Mouse (Mus musculus) forebrain, embryonic 14.5 days (tissue): ENCODE data around the gene Stxbp2. TPM values are rescaled to one million over a fixed set of nuclear protein-coding genes. Genes with fewer than 3 reads are reported as not detected.

Experiments
- ATAC-seq: fragments of 200-750 bp; cut with Nextera tagmentation; 2 replicates; pipeline ENCODE4 v1.8.0; 2017; ENCODE audit warnings: mild to moderate bottlenecking, moderate library complexity
- DNase-seq: peaks from one replicate; pipeline ENCODE4 v3.0.0-alpha.2; 2015; ENCODE audit warnings: low spot score
- H3K27ac ChIP-seq: fragments of 300-500 bp; sonication (generic); 2 replicates; pipeline ENCODE4 v1.5.1; 2014; ENCODE audit warnings: low read depth, mild to moderate bottlenecking, control low read depth, low read length, moderate library complexity
- H3K27me3 ChIP-seq: fragments of 300-500 bp; sonication (generic); replicated peaks from 2 replicates; pipeline ENCODE4 v1.6.1; 2014; ENCODE audit warnings: low read length, control low read depth, mixed read lengths; ENCODE audit not compliant: control insufficient read depth, insufficient read depth
- H3K36me3 ChIP-seq: fragments of 300-500 bp; sonication (generic); 2 replicates; pipeline ENCODE4 v1.6.1; 2014; ENCODE audit warnings: low read length, control low read depth; ENCODE audit not compliant: control insufficient read depth, insufficient read depth
- H3K4me1 ChIP-seq: fragments of 300-500 bp; sonication (generic); 2 replicates; pipeline ENCODE4 v1.6.1; 2014; ENCODE audit warnings: antibody characterized with exemption, low read length, control low read depth; ENCODE audit not compliant: control insufficient read depth, insufficient read depth
- H3K4me2 ChIP-seq: fragments of 300-500 bp; sonication (generic); 2 replicates; pipeline ENCODE4 v1.6.1; 2014; ENCODE audit warnings: mild to moderate bottlenecking, control low read depth, low read length
- H3K4me3 ChIP-seq: fragments of 300-500 bp; sonication (generic); 2 replicates; pipeline ENCODE4 v1.5.1; 2014; ENCODE audit warnings: low read depth, low read length, control low read depth
- H3K9ac ChIP-seq: fragments of 300-500 bp; sonication (generic); 2 replicates; pipeline ENCODE4 v1.6.1; 2014; ENCODE audit warnings: mild to moderate bottlenecking, low read length, control low read depth, moderate library complexity
- H3K9me3 ChIP-seq: fragments of 300-500 bp; sonication (generic); replicated peaks from 2 replicates; pipeline ENCODE4 v1.6.1; 2016; ENCODE audit warnings: low read length, control low read depth, mixed read lengths; ENCODE audit not compliant: control insufficient read depth
- WGBS: fragments of 180-500 bp; shearing (Covaris S2); extraction: QIAGEN DNeasy Blood & Tissue Kit; methylation state at CpG from one replicate; pipeline ENCODE4 v1.1.7; 2014; 5-methylcytosine and 5-hydroxymethylcytosine counted together
- polyA plus RNA-seq: library from polyadenylated mRNA; unstranded; fragments of >200 nt; fragmentation: Nextera tagmentation; extraction: Ambion mirVana; gene quantifications from 2 replicates; pipeline ENCODE4 v1.2.1, GENCODE M21; 2014

The Stxbp2 gene
- polyA plus RNA-seq, 1 experiment from 2014 or later, result 32.4 TPM

GRCm38 (mm10) chr8:3648990-3649389 lies 18.2 kb downstream of the Stxbp2 start:
- ATAC-seq (no peak), DNase-seq (no peak)
- Histone ChIP-seq H3K27ac (no peak overlapping the region), H3K4me1 (no peaks in the 10 kb centered on the region), H3K36me3 (no peaks in the 10 kb centered on the region), H3K4me2 (no peak overlapping the region), H3K9ac (no peak overlapping the region), H3K4me3 (no peak overlapping the region), H3K27me3 (no peaks in the 10 kb centered on the region), H3K9me3 (no peaks in the 10 kb centered on the region)
- WGBS, result 46% methylated on average over 1 of the region's 1 CpGs

- 62% methylated on average over 3 of the region's 3 CpGs for WGBS
- H3K4me3 ChIP-seq, result no peak overlapping the region
- H3K27ac ChIP-seq, result no peak overlapping the region
- no peaks in the 10 kb centered on the region for H3K9me3 ChIP-seq
- no peaks in the 10 kb centered on the region for H3K36me3 ChIP-seq
- no peaks in the 10 kb centered on the region for H3K27me3 ChIP-seq
- DNase-seq (no peak), ATAC-seq (no peak)
- no peak overlapping the region for H3K9ac ChIP-seq
- H3K4me1 ChIP-seq, result peaks cover 2% of the 10 kb centered on the region; the same call in 1 of the 2 replicates
- no peak overlapping the region for H3K4me2 ChIP-seq
Measured at GRCm38 (mm10) chr8:3652845-3653244, 22.1 kb downstream of the Stxbp2 start.

GRCm38 (mm10) chr8:3654726-3655508 lies 24.2 kb downstream of the Stxbp2 start:
- Histone ChIP-seq H3K27ac (no peak overlapping the region), H3K4me3 (no peak overlapping the region), H3K9ac (no peak overlapping the region), H3K9me3 (no peaks in the 10 kb centered on the region), H3K4me2 (no peak overlapping the region), H3K27me3 (no peaks in the 10 kb centered on the region), H3K4me1 (peaks cover 2% of the 10 kb centered on the region; the same call in 1 of the 2 replicates), H3K36me3 (no peaks in the 10 kb centered on the region)
- ATAC-seq (no peak), DNase-seq (no peak)
- 77% methylated on average over 11 of the region's 11 CpGs for WGBS

- Histone ChIP-seq H3K4me2 (no peak within 1 kb of the TSS), H3K36me3 (no peaks in the 10 kb centered on the region), H3K27me3 (no peaks in the 10 kb centered on the region), H3K4me1 (peaks cover 2% of the 10 kb centered on the region; the same call in 1 of the 2 replicates), H3K27ac (no peak within 1 kb of the TSS), H3K4me3 (no peak within 1 kb of the TSS), H3K9ac (no peak within 1 kb of the TSS), H3K9me3 (no peaks in the 10 kb centered on the region)
- ATAC-seq, result no peak
- 80% methylated on average over 3 of the region's 3 CpGs for WGBS
- no peak for DNase-seq
Measured at GRCm38 (mm10) chr8:3655526-3655925, 24.8 kb downstream of the Stxbp2 start, which contains the start of gene Retn. Gene Retn, plus strand, starts transcription at chr8:3655770.

GRCm38 (mm10) chr8:3656725-3657381 lies 26.1 kb downstream of the Stxbp2 start:
- Histone ChIP-seq H3K36me3 (no peaks in the 10 kb centered on the region), H3K27me3 (no peaks in the 10 kb centered on the region), H3K9me3 (no peaks in the 10 kb centered on the region), H3K4me3 (no peak overlapping the region), H3K4me1 (peaks cover 2% of the 10 kb centered on the region; the same call in 1 of the 2 replicates), H3K4me2 (peak overlapping the region; percentile 23; the same call in 1 of the 2 replicates), H3K9ac (no peak overlapping the region), H3K27ac (no peak overlapping the region)
- peak; percentile 58; the same call in 1 of the 2 replicates for ATAC-seq
- 18% methylated on average over 7 of the region's 7 CpGs for WGBS
- peak; percentile 30 for DNase-seq

GRCm38 (mm10) chr8:3660889-3661288 lies 30.1 kb downstream of the Stxbp2 start:
- ATAC-seq (no peak), DNase-seq (no peak)
- no peaks in the 10 kb centered on the region for H3K36me3 ChIP-seq
- H3K4me3 ChIP-seq, result no peak overlapping the region
- H3K4me1 ChIP-seq, result peaks cover 2% of the 10 kb centered on the region; the same call in 1 of the 2 replicates
- WGBS, result 87% methylated on average over 8 of the region's 8 CpGs
- no peak overlapping the region for H3K9ac ChIP-seq
- no peaks in the 10 kb centered on the region for H3K27me3 ChIP-seq
- H3K4me2 ChIP-seq, result no peak overlapping the region
- H3K27ac ChIP-seq, result no peak overlapping the region
- H3K9me3 ChIP-seq, result no peaks in the 10 kb centered on the region

GRCm38 (mm10) chr8:3664405-3664804 lies 33.6 kb downstream of the Stxbp2 start:
- no peak for ATAC-seq

GRCm38 (mm10) chr8:3665507-3665906 lies 34.8 kb downstream of the Stxbp2 start, which contains the start of gene Mcemp1:
Gene Mcemp1, plus strand, starts transcription at chr8:3665754.
- no peak for DNase-seq
- no peak within 1 kb of the TSS for H3K4me3 ChIP-seq
- no peaks in the 10 kb centered on the region for H3K9me3 ChIP-seq
- H3K27ac ChIP-seq, result no peak within 1 kb of the TSS
- 80% methylated on average over 6 of the region's 6 CpGs for WGBS
- no peak for ATAC-seq
- no peaks in the 10 kb centered on the region for H3K36me3 ChIP-seq
- H3K4me1 ChIP-seq, result no peaks in the 10 kb centered on the region
- no peak within 1 kb of the TSS for H3K9ac ChIP-seq
- H3K4me2 ChIP-seq, result no peak within 1 kb of the TSS
- H3K27me3 ChIP-seq, result no peaks in the 10 kb centered on the region

More at GRCm38 (mm10) chr8:3664405-3664804, 33.6 kb downstream of the Stxbp2 start:
- H3K27me3 ChIP-seq, result no peaks in the 10 kb centered on the region
- H3K36me3 ChIP-seq, result no peaks in the 10 kb centered on the region
- WGBS, result 63% methylated on average over 5 of the region's 5 CpGs
- H3K9ac ChIP-seq, result no peak overlapping the region
- no peaks in the 10 kb centered on the region for H3K4me1 ChIP-seq
- H3K9me3 ChIP-seq, result no peaks in the 10 kb centered on the region
- H3K4me2 ChIP-seq, result no peak overlapping the region
- H3K27ac ChIP-seq, result no peak overlapping the region
- no peak for DNase-seq
- no peak overlapping the region for H3K4me3 ChIP-seq

- Histone ChIP-seq H3K9ac (no peak overlapping the region), H3K4me1 (no peaks in the 10 kb centered on the region), H3K36me3 (no peaks in the 10 kb centered on the region), H3K4me2 (no peak overlapping the region), H3K27ac (no peak overlapping the region), H3K27me3 (no peaks in the 10 kb centered on the region), H3K9me3 (no peaks in the 10 kb centered on the region), H3K4me3 (no peak overlapping the region)
- ATAC-seq (no peak), DNase-seq (no peak)
- WGBS, result 87% methylated on average over 2 of the region's 2 CpGs
Measured at GRCm38 (mm10) chr8:3670388-3670787, 39.6 kb downstream of the Stxbp2 start.
